Mouse (Mus musculus): ENCODE measurements around the gene Flvcr2.

GRCm38 (mm10) chr12:85853836-85854235 is 107.5 kb downstream of the Flvcr2 start:
- TF ChIP-seq CTCF (IDR thresholded peaks at IDR 0.05; ENCODE audit: control insufficient read depth, insufficient read depth, insufficient read length) (no peak), MAX (IDR thresholded peaks at IDR 0.05) (no peak), USF1 (IDR thresholded peaks at IDR 0.05; ENCODE audit: low read depth) (no peak), MYOG (IDR thresholded peaks at IDR 0.05; ENCODE audit: control insufficient read depth, extremely low read depth, insufficient read length) (no peak)
